ENCODE assay signal across 8 mouse cellular contexts in genomic region chr9:110130896-110131524, GRCm38 (mm10). TPM values are rescaled to one million over a fixed set of nuclear protein-coding genes. Genes with fewer than 3 reads are reported as not detected.
DNase-seq lines count a peak whose midpoint lies in the region; ATAC-seq and TF ChIP-seq lines count a peak whose summit lies in the region.

No protein-coding gene starts in this region.

- no peaks in the 10 kb centered on the region for H3K4me1 ChIP-seq in intestine, postnatal 0 days (replicated peaks; ENCODE audit: control insufficient read depth, insufficient read depth, low read length)
- H3K4me1 ChIP-seq in stomach, embryonic 14.5 days (ENCODE audit: control insufficient read depth, insufficient read depth, low read length) = peaks cover 8% of the 10 kb centered on the region; the same call in 1 of the 2 replicates

- peak overlapping the region; percentile 83 for H3K27ac ChIP-seq in intestine, postnatal 0 days (ENCODE audit: low read depth, low read length)
- peak overlapping the region; percentile 88 for H3K27ac ChIP-seq in stomach, embryonic 14.5 days (ENCODE audit: low read length)

- 11% methylated on average over 10 of the region's 10 CpGs for WGBS in intestine, postnatal 0 days
- 18% methylated on average over 10 of the region's 10 CpGs for WGBS in stomach, embryonic 14.5 days

- peak overlapping the region; percentile 72 for H3K9ac ChIP-seq in intestine, postnatal 0 days (ENCODE audit: low read depth, low read length)
- H3K9ac ChIP-seq in stomach, embryonic 14.5 days (replicated peaks; ENCODE audit: low read depth, low read length) = peak overlapping the region; percentile 50

- TF ChIP-seq CTCF in intestine, postnatal 0 days (IDR thresholded peaks at IDR 0.05; ENCODE audit: low read depth) = no peak

- peak overlapping the region; percentile 72 for H3K4me3 ChIP-seq in intestine, postnatal 0 days (ENCODE audit: low read depth, low read length)
- peak overlapping the region; percentile 87 for H3K4me3 ChIP-seq in stomach, embryonic 14.5 days (ENCODE audit: low read depth, low read length)

- peak; percentile 6 for DNase-seq in CD4-positive, CD25-positive, alpha-beta regulatory T cell, adult 2 months (ENCODE audit: low read depth, low spot score)
- DNase-seq in retina, embryonic 14.5 days (ENCODE audit: low spot score) = peak; percentile 17
- DNase-seq in retina, postnatal 1 day = no peak
- DNase-seq in right cerebral cortex, postnatal 25 days = no peak
- no peak for DNase-seq in kidney, postnatal 4 days

- ATAC-seq in CD4-positive, CD25-positive, alpha-beta regulatory T cell, adult 4 months = no peak
- no peak for ATAC-seq in intestine, postnatal 0 days
- no peak for ATAC-seq in stomach, embryonic 14.5 days (ENCODE audit: insufficient number of reproducible peaks, insufficient read depth, low FRiP score, low read depth)

- H3K36me3 ChIP-seq in intestine, postnatal 0 days (ENCODE audit: control insufficient read depth, insufficient read depth) = 0 out of 2 replicates have a peak, but pooled peaks cover 3% of the 10 kb centered on the region
- peaks cover 11% of the 10 kb centered on the region for H3K36me3 ChIP-seq in stomach, embryonic 14.5 days (ENCODE audit: control insufficient read depth, insufficient read depth, low read length)

- H3K27me3 ChIP-seq in intestine, postnatal 0 days (replicated peaks; ENCODE audit: control insufficient read depth, insufficient read depth, low read length) = no peaks in the 10 kb centered on the region
- H3K27me3 ChIP-seq in stomach, embryonic 14.5 days (ENCODE audit: control insufficient read depth, insufficient read depth, low read length) = no peaks in the 10 kb centered on the region

- H3K9me3 ChIP-seq in intestine, postnatal 0 days (ENCODE audit: control insufficient read depth) = no peaks in the 10 kb centered on the region
- H3K9me3 ChIP-seq in stomach, embryonic 14.5 days (ENCODE audit: control insufficient read depth, low read depth, low read length) = no peaks in the 10 kb centered on the region

- peak overlapping the region; percentile 74 for H3K4me2 ChIP-seq in intestine, postnatal 0 days (replicated peaks; ENCODE audit: low read depth)
- H3K4me2 ChIP-seq in stomach, embryonic 14.5 days (replicated peaks; ENCODE audit: low read depth, low read length) = peak overlapping the region; percentile 67

RNA-seq across cellular contexts. Expression of gene Dhx30, which starts 13.4 kb away (rescaled TPM):
- 100 to 1,000 TPM; 102 to 156 TPM for polyA plus RNA-seq in CD4-positive, CD25-positive, alpha-beta regulatory T cell, adult 4 months (2017; shearing (Covaris generic))
- 37.7 and 40.9 TPM in 2 replicates for polyA plus RNA-seq in intestine, postnatal 0 days (2015; fragmentation: Nextera tagmentation; extraction: Ambion mirVana)
- 123 and 125 TPM in 2 replicates for polyA plus RNA-seq in stomach, embryonic 14.5 days (2014; fragmentation: Nextera tagmentation; extraction: Ambion mirVana)

RNA-seq across cellular contexts. Expression of gene Smarcc1, which starts 13.5 kb away (rescaled TPM):
- 10 to 100 TPM; 23.4 to 24.1 TPM for polyA plus RNA-seq in CD4-positive, CD25-positive, alpha-beta regulatory T cell, adult 4 months (2017; shearing (Covaris generic))
- polyA plus RNA-seq in intestine, postnatal 0 days (2015; fragmentation: Nextera tagmentation; extraction: Ambion mirVana) = 21.6 and 23.3 TPM in 2 replicates
- polyA plus RNA-seq in stomach, embryonic 14.5 days (2014; fragmentation: Nextera tagmentation; extraction: Ambion mirVana) = 143 and 158 TPM in 2 replicates

Comparison
In these comparisons a context has a peak if more than half of its experiments do, and no peak if none do; other contexts are left out.
1. DNase-seq: peak in CD4-positive, CD25-positive, alpha-beta regulatory T cell, adult 2 months (single experiment) and retina, embryonic 14.5 days (single experiment); none in retina, postnatal 1 day (single experiment), right cerebral cortex, postnatal 25 days (single experiment) and kidney, postnatal 4 days (0 of 2).